15 mouse cellular contexts compared by ENCODE assay signal in the genomic region with DNA sequence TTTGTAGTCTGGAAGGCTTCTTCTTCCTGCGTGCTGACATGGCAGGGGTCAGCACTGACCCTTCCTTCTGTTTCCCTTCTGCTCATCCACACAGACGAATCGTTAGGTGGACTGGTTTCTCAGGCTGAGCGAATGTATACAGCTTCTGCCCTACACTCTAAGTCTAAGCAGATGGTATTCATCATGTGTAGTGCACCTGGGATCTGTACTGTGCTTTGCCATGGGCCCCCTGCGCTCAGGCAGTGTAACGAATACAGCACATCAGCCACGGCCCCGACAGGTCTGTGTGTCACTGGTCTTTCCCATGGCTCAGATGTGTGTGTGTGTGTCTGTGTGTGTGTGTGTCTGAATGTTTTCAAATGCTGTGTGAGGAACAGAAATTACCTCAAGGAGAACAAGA.
"Had no signal": no experiment of that assay in that cellular context is flagged by ENCODE, and none has a peak within 500 bp of the region (broad histone marks: within the 10 kb centered on the region; RNA-seq: fewer than 3 reads in every experiment).

No protein-coding gene starts in this region.

- H3K27me3 ChIP-seq: liver, embryonic 15.5 days; neural tube, embryonic 15.5 days had no signal

- H3K4me2 ChIP-seq: liver, embryonic 11.5 days; liver, embryonic 15.5 days; midbrain, embryonic 11.5 days; neural tube, embryonic 15.5 days had no signal

- H3K27ac ChIP-seq: liver, embryonic 15.5 days; neural tube, embryonic 15.5 days had no signal

- H3K9me3 ChIP-seq: liver, embryonic 15.5 days; neural tube, embryonic 15.5 days had no signal

- H3K9ac ChIP-seq: liver, embryonic 15.5 days; neural tube, embryonic 15.5 days had no signal

- ATAC-seq: lung, postnatal 0 days had no signal

- DNase-seq: kidney, adult 18-20 months; kidney, postnatal 10 days; left cerebral cortex, postnatal 4 days; lung, adult 2 months; lung, postnatal 4 days; right cerebral cortex, postnatal 4 days; spleen, adult 18-20 months; thymus, adult 18-20 months; thymus, postnatal 14 days had no signal

- H3K4me1 ChIP-seq: liver, embryonic 15.5 days; neural tube, embryonic 15.5 days had no signal

- H3K4me3 ChIP-seq: liver, embryonic 15.5 days; myocyte; neural tube, embryonic 15.5 days had no signal
